Mouse (Mus musculus) heart, postnatal 10 days (tissue): ENCODE measurements around the gene Krtap9-5. TPM values are rescaled to one million over a fixed set of nuclear protein-coding genes. Genes with fewer than 3 reads are reported as not detected.

ENCODE experiments used
- total RNA-seq, 2 experiments: library from RNA; stranded (reverse); gene quantifications; 2 replicates each; pipeline ENCODE4 v1.2.3; 2021

Gene Krtap9-5
- total RNA-seq, 2 experiments from 2014 or later: not detected

Other genes with a start within 250 kb of the Krtap9-5 start
- not detected for gene Gm14180, start 214.2 kb upstream of the Krtap9-5 start, total RNA-seq
- gene Gm11595, start 175.6 kb upstream of the Krtap9-5 start, total RNA-seq: not detected
- not detected for gene Krtap4-8, start 167.8 kb upstream of the Krtap9-5 start, total RNA-seq
- gene Krtap4-9, start 163.3 kb upstream of the Krtap9-5 start, total RNA-seq: not detected
- gene Gm11596, start 155.0 kb upstream of the Krtap9-5 start, total RNA-seq: not detected
- not detected for gene Gm11569, start 149.5 kb upstream of the Krtap9-5 start, total RNA-seq
- gene Gm11554, start 144.0 kb upstream of the Krtap9-5 start, total RNA-seq: not detected
- not detected for gene Krtap4-13, start 138.6 kb upstream of the Krtap9-5 start, total RNA-seq
- not detected for gene Gm11564, start 132.8 kb upstream of the Krtap9-5 start, total RNA-seq
- gene 2300003K06Rik, start 110.4 kb upstream of the Krtap9-5 start, total RNA-seq: not detected
- not detected for gene Krtap4-16, start 96.9 kb upstream of the Krtap9-5 start, total RNA-seq
- not detected for gene Gm11568, start 90.6 kb upstream of the Krtap9-5 start, total RNA-seq
- gene Gm11559, start 84.0 kb upstream of the Krtap9-5 start, total RNA-seq: not detected
- not detected for gene Krtap9-1, start 75.1 kb upstream of the Krtap9-5 start, total RNA-seq
- gene Gm11567, start 69.3 kb upstream of the Krtap9-5 start, total RNA-seq: not detected
- gene Krtap31-1, start 40.6 kb upstream of the Krtap9-5 start, total RNA-seq: not detected
- not detected for gene Gm11565, start 33.7 kb upstream of the Krtap9-5 start, total RNA-seq
- gene Krtap31-2, start 12.2 kb upstream of the Krtap9-5 start, total RNA-seq: not detected
- gene Krtap29-1, start 30.6 kb downstream of the Krtap9-5 start, total RNA-seq: not detected
- gene Krtap16-1, start 38.1 kb downstream of the Krtap9-5 start, total RNA-seq: not detected
- gene Krtap17-1, start 45.5 kb downstream of the Krtap9-5 start, total RNA-seq: not detected
- gene Krt33a, start 67.7 kb downstream of the Krtap9-5 start, total RNA-seq: not detected
- gene Krt33b, start 81.4 kb downstream of the Krtap9-5 start, total RNA-seq: not detected
- gene Krt34, start 93.1 kb downstream of the Krtap9-5 start, total RNA-seq: not detected
- gene Krt31, start 102.1 kb downstream of the Krtap9-5 start, total RNA-seq: not detected
- gene Krt32, start 139.8 kb downstream of the Krtap9-5 start, total RNA-seq: not detected
- gene Krt35, start 147.8 kb downstream of the Krtap9-5 start, total RNA-seq: not detected
- gene Krt36, start 157.2 kb downstream of the Krtap9-5 start, total RNA-seq: not detected
- gene Krt13, start 173.1 kb downstream of the Krtap9-5 start, total RNA-seq: not detected
- under 1 TPM in 1 of 2 experiments, not detected in 1; 0.29 TPM for gene Krt15, start 187.5 kb downstream of the Krtap9-5 start, total RNA-seq
- 10 to 100 TPM; 10.3 to 16.7 TPM for gene Krt19, start 200.2 kb downstream of the Krtap9-5 start, total RNA-seq
- gene Krt9, start 244.8 kb downstream of the Krtap9-5 start, total RNA-seq: not detected